Mouse (Mus musculus) heart, postnatal 36 days (tissue): Measurements from ENCODE around the gene Tnpo3. TPM values are rescaled to one million over a fixed set of nuclear protein-coding genes. Genes with fewer than 3 reads are reported as not detected.

ENCODE experiments used
- DNase-seq, 2 experiments: peaks; one replicate each; pipeline ENCODE4 v3.0.0; 2021 to 2022
- intact Hi-C: fragments of 180-260 bp; cut with DNase I; formaldehyde crosslinking; loops from one replicate; pipeline ENCODE4 v1.15.1; 2025
- total RNA-seq, 2 experiments: library from RNA; stranded (reverse); gene quantifications; 2 replicates each; pipeline ENCODE4 v1.2.3; 2021

Gene Tnpo3
- total RNA-seq, 2 experiments from 2014 or later = 43.0 to 43.6 TPM

GRCm38 (mm10) chr6:29496270-29496669 lies 113.4 kb downstream of the Tnpo3 start:
- DNase-seq = no peak
- intact Hi-C loops = no loop called here

GRCm38 (mm10) chr6:29494101-29494500 lies 115.6 kb downstream of the Tnpo3 start:
- DNase-seq = peak in 1 of 2 experiments; percentile 28
- intact Hi-C loops = no loop called here

Other genes starting within 250 kb of the Tnpo3 start
- under 1 TPM in 1 of 2 experiments, not detected in 1; 0.11 TPM for gene Opn1sw, start 221.4 kb downstream of the Tnpo3 start, total RNA-seq
- 1 to 10 TPM; 1.7 to 3.0 TPM for gene Ccdc136, start 213.6 kb downstream of the Tnpo3 start, total RNA-seq
- 100 to 1,000 TPM; 205 to 216 TPM for gene Flnc, start 176.6 kb downstream of the Tnpo3 start, total RNA-seq
- 100 to 1,000 TPM; 105 to 107 TPM for gene Atp6v1f, start 142.2 kb downstream of the Tnpo3 start, total RNA-seq
- gene Atp6v1fnb, start 138.4 kb downstream of the Tnpo3 start, total RNA-seq = not detected
- gene Kcp, start 101.9 kb downstream of the Tnpo3 start, total RNA-seq = 1 to 10 TPM; 2.7 to 5.8 TPM
- 1 to 10 TPM; 3.1 to 3.7 TPM for gene Irf5, start 83.3 kb downstream of the Tnpo3 start, total RNA-seq
- gene Tspan33, start 84.3 kb upstream of the Tnpo3 start, total RNA-seq = 1 to 10 TPM; 1.2 to 1.5 TPM
- 10 to 100 TPM in 1 of 2 experiments, 1 to 10 TPM in 1; 9.0 to 10.0 TPM for gene Smo, start 125.6 kb upstream of the Tnpo3 start, total RNA-seq
- gene Ahcyl2, start 158.1 kb upstream of the Tnpo3 start, total RNA-seq = 10 to 100 TPM; 16.2 to 16.3 TPM